Mouse (Mus musculus): ENCODE data around the gene Cd5. TPM values are rescaled to one million over a fixed set of nuclear protein-coding genes. Genes with fewer than 3 reads are reported as not detected.

The Cd5 gene
- polyA plus RNA-seq, 1 experiment from 2014 or later = not detected

GRCm38 (mm10) chr19:10710088-10710511 is 28.7 kb downstream of the Cd5 start:
- peak; percentile 39 for ATAC-seq
- 80% methylated on average over 9 of the region's 9 CpGs for WGBS (ENCODE audit: insufficient replicate concordance)
- Histone ChIP-seq H3K4me3 (no peak overlapping the region), H3K9me3 (replicated peaks) (no peaks in the 10 kb centered on the region), H3K27me3 (replicated peaks) (no peaks in the 10 kb centered on the region), H3K9ac (no peak overlapping the region), H3K4me2 (no peak overlapping the region), H3K4me1 (peaks cover 19% of the 10 kb centered on the region), H3K36me3 (peaks cover 78% of the 10 kb centered on the region), H3K27ac (no peak overlapping the region)

- WGBS (ENCODE audit: insufficient replicate concordance) = 28% methylated on average over 8 of the region's 8 CpGs
- peak overlapping the region; percentile 13; the same call in 1 of the 2 replicates for H3K9ac ChIP-seq
- H3K4me1 ChIP-seq = peaks cover 24% of the 10 kb centered on the region
- peak; percentile 65 for ATAC-seq
- no peaks in the 10 kb centered on the region for H3K27me3 ChIP-seq (replicated peaks)
- H3K9me3 ChIP-seq (replicated peaks) = no peaks in the 10 kb centered on the region
- H3K4me2 ChIP-seq = no peak overlapping the region
- peaks cover 78% of the 10 kb centered on the region for H3K36me3 ChIP-seq
- no peak overlapping the region for H3K4me3 ChIP-seq
- H3K27ac ChIP-seq = no peak overlapping the region
Observed at GRCm38 (mm10) chr19:10709360-10710087, 29.3 kb downstream of the Cd5 start.

- Histone ChIP-seq H3K4me3 (no peak overlapping the region), H3K4me2 (no peak overlapping the region), H3K9me3 (replicated peaks) (no peaks in the 10 kb centered on the region), H3K27me3 (replicated peaks) (no peaks in the 10 kb centered on the region), H3K27ac (no peak overlapping the region), H3K9ac (peak overlapping the region; percentile 13; the same call in 1 of the 2 replicates), H3K4me1 (peaks cover 30% of the 10 kb centered on the region), H3K36me3 (peaks cover 72% of the 10 kb centered on the region)
- no peak for ATAC-seq
- 71% methylated on average over 6 of the region's 6 CpGs for WGBS (ENCODE audit: insufficient replicate concordance)
Observed at GRCm38 (mm10) chr19:10708900-10709299, 29.9 kb downstream of the Cd5 start.

GRCm38 (mm10) chr19:10707881-10708280 is 30.9 kb downstream of the Cd5 start:
- 79% methylated on average over 1 of the region's 1 CpGs for WGBS (ENCODE audit: insufficient replicate concordance)
- Histone ChIP-seq H3K9me3 (replicated peaks) (no peaks in the 10 kb centered on the region), H3K4me2 (no peak overlapping the region), H3K4me3 (no peak overlapping the region), H3K27ac (no peak overlapping the region; the same call in 1 of the 2 replicates), H3K36me3 (peaks cover 62% of the 10 kb centered on the region), H3K27me3 (replicated peaks) (no peaks in the 10 kb centered on the region), H3K4me1 (peaks cover 40% of the 10 kb centered on the region), H3K9ac (no peak overlapping the region)
- no peak for ATAC-seq

- WGBS (ENCODE audit: insufficient replicate concordance) = 68% methylated on average over 13 of the region's 13 CpGs
- Histone ChIP-seq H3K4me3 (no peak overlapping the region), H3K27ac (no peak overlapping the region), H3K9ac (no peak overlapping the region), H3K9me3 (replicated peaks) (no peaks in the 10 kb centered on the region), H3K4me1 (peaks cover 42% of the 10 kb centered on the region), H3K4me2 (no peak overlapping the region), H3K27me3 (replicated peaks) (no peaks in the 10 kb centered on the region), H3K36me3 (peaks cover 56% of the 10 kb centered on the region)
- ATAC-seq = no peak
Observed at GRCm38 (mm10) chr19:10707087-10707875, 31.5 kb downstream of the Cd5 start.

GRCm38 (mm10) chr19:10703470-10703869 is 35.3 kb downstream of the Cd5 start:
- Histone ChIP-seq H3K9ac (no peak overlapping the region), H3K36me3 (peaks cover 27% of the 10 kb centered on the region), H3K27me3 (replicated peaks) (no peaks in the 10 kb centered on the region), H3K27ac (no peak overlapping the region), H3K4me1 (peaks cover 66% of the 10 kb centered on the region), H3K4me2 (no peak overlapping the region), H3K4me3 (no peak overlapping the region), H3K9me3 (replicated peaks) (no peaks in the 10 kb centered on the region)
- ATAC-seq = no peak
- 72% methylated on average over 8 of the region's 8 CpGs for WGBS (ENCODE audit: insufficient replicate concordance)

GRCm38 (mm10) chr19:10702125-10702524 is 36.7 kb downstream of the Cd5 start:
- no peak for ATAC-seq
- Histone ChIP-seq H3K36me3 (peaks cover 13% of the 10 kb centered on the region), H3K4me3 (no peak overlapping the region), H3K27me3 (replicated peaks) (no peaks in the 10 kb centered on the region), H3K4me2 (no peak overlapping the region), H3K9me3 (replicated peaks) (no peaks in the 10 kb centered on the region), H3K9ac (no peak overlapping the region), H3K4me1 (peaks cover 80% of the 10 kb centered on the region), H3K27ac (no peak overlapping the region)
- WGBS (ENCODE audit: insufficient replicate concordance) = 76% methylated on average over 8 of the region's 8 CpGs

GRCm38 (mm10) chr19:10701013-10701726 is 37.6 kb downstream of the Cd5 start:
- no peak overlapping the region for H3K4me2 ChIP-seq
- WGBS (ENCODE audit: insufficient replicate concordance) = 70% methylated on average over 6 of the region's 6 CpGs
- H3K9me3 ChIP-seq (replicated peaks) = no peaks in the 10 kb centered on the region
- H3K4me1 ChIP-seq = peaks cover 89% of the 10 kb centered on the region
- ATAC-seq = no peak
- peaks cover 4% of the 10 kb centered on the region for H3K36me3 ChIP-seq
- H3K9ac ChIP-seq = no peak overlapping the region
- peak overlapping the region; percentile 32; the same call in 1 of the 2 replicates for H3K27ac ChIP-seq
- no peaks in the 10 kb centered on the region for H3K27me3 ChIP-seq (replicated peaks)
- no peak overlapping the region for H3K4me3 ChIP-seq

GRCm38 (mm10) chr19:10699851-10700250 is 39.0 kb downstream of the Cd5 start:
- Histone ChIP-seq H3K27ac (peak overlapping the region; percentile 78; the same call in 1 of the 2 replicates), H3K9me3 (replicated peaks) (no peaks in the 10 kb centered on the region), H3K36me3 (no peaks in the 10 kb centered on the region), H3K4me2 (peak overlapping the region; percentile 36), H3K4me1 (peaks cover 93% of the 10 kb centered on the region), H3K4me3 (no peak overlapping the region), H3K27me3 (replicated peaks) (no peaks in the 10 kb centered on the region), H3K9ac (0 out of 2 replicates have a peak overlapping the region, but pooled peaks have one; percentile 14)
- ATAC-seq = peak; percentile 73
- WGBS (ENCODE audit: insufficient replicate concordance) = 20% methylated on average over 9 of the region's 9 CpGs

- Histone ChIP-seq H3K9me3 (replicated peaks) (no peaks in the 10 kb centered on the region), H3K36me3 (no peaks in the 10 kb centered on the region), H3K4me3 (no peak overlapping the region), H3K4me2 (peak overlapping the region; percentile 36), H3K27ac (peak overlapping the region; percentile 78), H3K4me1 (peaks cover 89% of the 10 kb centered on the region), H3K9ac (no peak overlapping the region), H3K27me3 (replicated peaks) (no peaks in the 10 kb centered on the region)
- 35% methylated on average over 9 of the region's 9 CpGs for WGBS (ENCODE audit: insufficient replicate concordance)
- ATAC-seq = no peak
Observed at GRCm38 (mm10) chr19:10698131-10698991, 40.4 kb downstream of the Cd5 start.

- Histone ChIP-seq H3K4me3 (no peak overlapping the region), H3K4me1 (peaks cover 93% of the 10 kb centered on the region), H3K9me3 (replicated peaks) (no peaks in the 10 kb centered on the region), H3K27ac (peak overlapping the region; percentile 55), H3K9ac (no peak overlapping the region), H3K36me3 (peaks cover 3% of the 10 kb centered on the region; the same call in 1 of the 2 replicates), H3K27me3 (replicated peaks) (no peaks in the 10 kb centered on the region), H3K4me2 (no peak overlapping the region)
- 75% methylated on average over 7 of the region's 7 CpGs for WGBS (ENCODE audit: insufficient replicate concordance)
- no peak for ATAC-seq
Observed at GRCm38 (mm10) chr19:10695801-10696200, 43.0 kb downstream of the Cd5 start.
